Mouse (Mus musculus) ES-E14 (cell line): ENCODE data around the gene Fadd. TPM values are rescaled to one million over a fixed set of nuclear protein-coding genes. Genes with fewer than 3 reads are reported as not detected.

Experiments used
- DNase-seq: peaks from one replicate; pipeline ENCODE4 v3.0.0-alpha.2; 2013; ENCODE audit warnings: low read depth, low spot score
- H3K27ac ChIP-seq: 2 replicates; pipeline ENCODE4 v1.5.1; 2012; ENCODE audit warnings: low read depth, mild to moderate bottlenecking, low read length, moderate library complexity, mixed read lengths; ENCODE audit not compliant: poor library complexity, insufficient read depth, severe bottlenecking
- H3K36me3 ChIP-seq: 2 replicates; pipeline ENCODE4 v1.6.1; 2012; ENCODE audit warnings: mild to moderate bottlenecking, low read length, moderate library complexity, mixed read lengths; ENCODE audit not compliant: control insufficient read depth, poor library complexity, insufficient read depth, severe bottlenecking
- H3K4me1 ChIP-seq, 2 experiments: fragments of 150-350 bp in 1 of 2; sonication (generic) in 1 of 2; 2 replicates each; pipeline ENCODE4 v1.6.1; 2012; ENCODE audit warnings: low read length in 2 of 2, mild to moderate bottlenecking in 1 of 2, mixed read lengths in 1 of 2; ENCODE audit not compliant: control insufficient read depth in 2 of 2, insufficient read depth in 2 of 2, poor library complexity in 1 of 2
- H3K4me3 ChIP-seq, 2 experiments: fragments of 150-350 bp in 1 of 2; sonication (generic) in 1 of 2; 2 replicates each; pipeline ENCODE4 v1.5.1; 2012; ENCODE audit warnings: low read length in 2 of 2, low read depth in 1 of 2, mild to moderate bottlenecking in 1 of 2, mixed read lengths in 1 of 2; ENCODE audit not compliant: insufficient read depth in 1 of 2, poor library complexity in 1 of 2, severe bottlenecking in 1 of 2
- H3K9ac ChIP-seq: 2 replicates; pipeline ENCODE4 v1.6.1; 2012; ENCODE audit warnings: low read depth, mild to moderate bottlenecking, low read length, mixed read lengths; ENCODE audit not compliant: poor library complexity, insufficient read depth, severe bottlenecking
- H3K9me3 ChIP-seq: fragments of 150-350 bp; sonication (generic); 2 replicates; pipeline ENCODE4 v1.6.1; 2012; ENCODE audit warnings: low read depth, mild to moderate bottlenecking, low read length; ENCODE audit not compliant: control insufficient read depth, insufficient read depth
- CHD2 ChIP-seq: IDR thresholded peaks from 2 replicates; pipeline ENCODE4 v1.6.1; 2014; ENCODE audit warnings: mild to moderate bottlenecking, low read depth, low read length, inconsistent platforms
- HCFC1 ChIP-seq: IDR thresholded peaks from 2 replicates; pipeline ENCODE4 v1.6.1; 2012; ENCODE audit warnings: low read length, inconsistent platforms, borderline replicate concordance; ENCODE audit not compliant: insufficient read depth
- MAFK ChIP-seq: IDR thresholded peaks from 2 replicates; pipeline ENCODE4 v1.6.1; 2014; ENCODE audit warnings: mild to moderate bottlenecking, low read depth, low read length, inconsistent platforms; ENCODE audit not compliant: insufficient read depth
- ZC3H11A ChIP-seq: IDR thresholded peaks from 2 replicates; pipeline ENCODE4 v1.6.1; 2012; ENCODE audit warnings: low read depth, mild to moderate bottlenecking, inconsistent platforms, low read length, borderline replicate concordance
- ZNF384 ChIP-seq: IDR thresholded peaks from 2 replicates; pipeline ENCODE4 v1.6.1; 2012; ENCODE audit warnings: low read depth, low read length, inconsistent platforms
- in situ Hi-C, 2 experiments: fragments of 600-800 bp; cut with MboI; formaldehyde crosslinking; loops; one replicate each; pipeline ENCODE4 v1.15.1; 2025; ENCODE audit warnings: low sequenced_read_pairs in 2 of 2, inconsistent platforms in 1 of 2; ENCODE audit not compliant: unreplicated experiment in 2 of 2
- total RNA-seq: library from RNA; depleted of rRNA; stranded (reverse); fragments of 300-350 nt; gene quantifications from 2 replicates; pipeline ENCODE4 v1.2.3, GENCODE M21; 2012

Gene Fadd
- total RNA-seq, 1 experiment = 2.9 TPM

GRCm38 (mm10) chr7:144572234-144572633 is 10.0 kb downstream of the Fadd start:
- no peak overlapping the region for H3K4me3 ChIP-seq
- no peak overlapping the region for H3K27ac ChIP-seq
- H3K36me3 ChIP-seq = no peaks in the 10 kb centered on the region
- DNase-seq = no peak
- no peak for TF ChIP-seq ZNF384
- no peak for TF ChIP-seq MAFK
- no peak for TF ChIP-seq HCFC1
- no peak for TF ChIP-seq CHD2
- no peak for TF ChIP-seq ZC3H11A
- in situ Hi-C loops = no loop called here
- H3K9ac ChIP-seq = no peak overlapping the region
- no peaks in the 10 kb centered on the region for H3K9me3 ChIP-seq
- peaks cover 0 to 2% of the 10 kb centered on the region in 2 experiments; a peak in 1 of 4 replicates for H3K4me1 ChIP-seq

GRCm38 (mm10) chr7:144571598-144571997 is 10.7 kb downstream of the Fadd start:
- H3K9me3 ChIP-seq = no peaks in the 10 kb centered on the region
- no peak overlapping the region for H3K27ac ChIP-seq
- H3K4me3 ChIP-seq = no peak overlapping the region
- peaks cover 0 to 5% of the 10 kb centered on the region in 2 experiments; a peak in 1 of 4 replicates for H3K4me1 ChIP-seq
- in situ Hi-C loops = no loop called here
- H3K9ac ChIP-seq = no peak overlapping the region
- TF ChIP-seq ZC3H11A (no peak), HCFC1 (no peak), CHD2 (no peak), MAFK (no peak), ZNF384 (no peak)
- DNase-seq = no peak
- H3K36me3 ChIP-seq = no peaks in the 10 kb centered on the region

GRCm38 (mm10) chr7:144569428-144569827 is 12.8 kb downstream of the Fadd start:
- Histone ChIP-seq H3K36me3 (no peaks in the 10 kb centered on the region), H3K4me1 (peaks cover 0 to 2% of the 10 kb centered on the region in 2 experiments; a peak in 1 of 4 replicates), H3K9ac (no peak overlapping the region), H3K27ac (no peak overlapping the region), H3K4me3 (no peak overlapping the region), H3K9me3 (no peaks in the 10 kb centered on the region)
- no peak for DNase-seq
- in situ Hi-C loops = no loop called here
- TF ChIP-seq HCFC1 = no peak
- no peak for TF ChIP-seq MAFK
- TF ChIP-seq CHD2 = no peak
- no peak for TF ChIP-seq ZNF384
- TF ChIP-seq ZC3H11A = no peak

- no peak overlapping the region for H3K9ac ChIP-seq
- peaks cover 0 to 2% of the 10 kb centered on the region in 2 experiments; a peak in 1 of 4 replicates for H3K4me1 ChIP-seq
- DNase-seq = no peak
- TF ChIP-seq MAFK = no peak
- TF ChIP-seq CHD2 = no peak
- in situ Hi-C loops = no loop called here
- H3K9me3 ChIP-seq = no peaks in the 10 kb centered on the region
- H3K27ac ChIP-seq = no peak overlapping the region
- H3K36me3 ChIP-seq = no peaks in the 10 kb centered on the region
- H3K4me3 ChIP-seq = no peak overlapping the region
These were observed 14.2 kb downstream of the Fadd start for GRCm38 (mm10) chr7:144568091-144568490.
